Mouse (Mus musculus): ENCODE results near the gene Tbc1d8b. TPM values are rescaled to one million over a fixed set of nuclear protein-coding genes. Genes with fewer than 3 reads are reported as not detected.

The Tbc1d8b gene
- total RNA-seq (2023) = 4.7 and 4.8 TPM in 2 replicates

DNA sequence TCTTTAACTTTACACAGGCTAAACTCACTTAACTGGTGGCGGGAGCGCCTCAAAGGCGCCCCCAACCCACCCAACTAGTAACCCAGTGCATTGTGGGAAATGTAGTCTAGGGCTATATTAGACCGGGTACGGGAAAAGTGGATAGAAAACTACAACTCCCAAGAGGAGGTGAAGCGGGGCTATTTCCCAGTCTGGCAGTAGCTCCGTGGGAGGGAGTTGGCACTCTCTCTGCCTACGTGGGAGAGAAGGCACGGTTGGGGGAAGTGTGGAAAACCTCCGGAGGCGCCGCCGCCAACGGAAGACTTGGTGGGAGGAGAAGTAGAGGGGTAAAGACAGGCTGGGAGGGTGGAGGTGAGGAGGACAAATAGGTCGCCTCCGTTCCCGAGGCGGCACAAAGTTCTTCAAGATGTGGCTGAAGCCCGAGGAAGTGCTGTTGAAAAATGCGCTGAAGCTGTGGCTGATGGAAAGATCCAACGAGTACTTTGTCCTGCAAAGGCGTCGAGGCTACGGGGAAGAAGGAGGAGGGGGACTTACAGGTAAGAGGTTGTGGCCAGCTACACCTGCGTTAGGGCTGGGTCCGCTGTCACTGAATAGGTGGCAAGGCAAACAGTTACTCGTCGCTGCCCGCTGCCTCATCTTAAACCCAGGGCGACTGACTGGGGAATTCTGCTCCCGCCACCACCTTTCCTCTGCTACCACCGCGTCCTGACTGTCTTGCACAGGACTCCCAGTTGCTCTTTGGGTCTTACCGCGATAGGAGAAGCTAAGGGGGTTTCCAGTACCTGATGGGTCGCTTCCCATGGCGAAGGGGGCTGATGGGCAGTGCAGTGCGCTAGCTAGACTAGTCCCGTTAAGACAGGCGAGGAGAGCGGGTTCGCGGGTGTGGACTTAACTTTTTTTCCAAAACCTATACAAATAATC lies at the start of gene Tbc1d8b:
Tbc1d8b (plus strand) TSS at position 222 of the 921 bp plus-strand sequence.

DNA sequence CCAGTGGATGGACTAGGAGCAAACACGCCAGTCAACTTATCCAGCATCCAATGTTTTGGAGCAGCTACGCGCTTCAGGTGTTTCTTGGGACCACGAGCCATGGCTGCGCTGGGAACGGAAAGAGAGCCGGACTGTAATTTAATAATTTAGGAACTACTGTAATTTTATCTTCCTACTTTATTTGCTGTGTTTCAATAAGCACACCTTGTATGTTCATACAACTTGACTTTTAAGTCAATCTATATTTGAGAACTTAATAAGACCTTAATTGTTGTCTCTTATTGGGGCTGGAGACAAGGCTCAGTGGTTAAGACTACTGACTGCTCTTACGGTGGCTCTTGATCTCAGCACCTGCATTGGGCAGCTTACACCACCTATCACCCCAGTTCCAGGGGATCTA lies 29.6 kb downstream of the Tbc1d8b start, which contains the start of gene Gm15013:
Gm15013 (minus strand) TSS at position 101 of the 400 bp plus-strand sequence.

DNA sequence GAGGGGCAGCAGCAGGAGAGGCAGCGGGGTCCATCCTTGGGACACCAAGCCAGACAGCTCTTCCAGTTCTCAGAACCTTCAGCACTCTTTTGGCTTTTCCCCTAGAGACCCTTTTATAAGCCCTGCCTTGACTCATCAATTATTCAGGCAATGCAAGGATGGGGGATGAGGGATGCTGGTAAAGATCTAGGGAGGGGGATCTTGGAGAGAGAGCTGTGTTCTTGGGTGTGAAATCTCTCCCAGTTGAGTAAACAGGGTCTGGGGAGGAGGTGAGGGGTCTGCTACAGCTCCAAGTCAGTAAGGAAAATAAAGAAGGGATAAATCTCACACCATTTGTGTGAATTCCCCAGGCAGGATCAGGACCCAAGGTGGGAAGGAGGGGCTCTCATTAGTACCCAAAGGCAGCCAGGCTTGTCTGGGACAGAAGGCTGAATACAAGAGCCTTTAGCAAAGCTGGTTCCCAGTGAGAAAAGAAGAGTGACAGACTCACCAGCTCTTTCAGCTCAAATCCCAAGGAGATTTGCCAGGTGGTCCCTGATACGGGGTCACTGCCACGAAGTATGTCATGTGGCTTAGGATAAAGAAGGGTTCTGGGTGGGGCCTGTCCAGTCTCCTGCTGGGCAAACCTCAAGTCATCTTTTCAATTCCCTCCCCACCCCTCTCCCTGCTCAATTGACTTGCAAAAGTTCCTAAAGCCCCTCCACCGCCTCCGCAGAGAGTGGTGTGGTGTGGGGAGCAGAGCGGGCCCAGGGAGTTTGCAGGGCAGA lies 97.7 kb downstream of the Tbc1d8b start, which contains the start of gene Ripply1:
Ripply1 (minus strand) TSS at position 76 of the 767 bp plus-strand sequence.

DNA sequence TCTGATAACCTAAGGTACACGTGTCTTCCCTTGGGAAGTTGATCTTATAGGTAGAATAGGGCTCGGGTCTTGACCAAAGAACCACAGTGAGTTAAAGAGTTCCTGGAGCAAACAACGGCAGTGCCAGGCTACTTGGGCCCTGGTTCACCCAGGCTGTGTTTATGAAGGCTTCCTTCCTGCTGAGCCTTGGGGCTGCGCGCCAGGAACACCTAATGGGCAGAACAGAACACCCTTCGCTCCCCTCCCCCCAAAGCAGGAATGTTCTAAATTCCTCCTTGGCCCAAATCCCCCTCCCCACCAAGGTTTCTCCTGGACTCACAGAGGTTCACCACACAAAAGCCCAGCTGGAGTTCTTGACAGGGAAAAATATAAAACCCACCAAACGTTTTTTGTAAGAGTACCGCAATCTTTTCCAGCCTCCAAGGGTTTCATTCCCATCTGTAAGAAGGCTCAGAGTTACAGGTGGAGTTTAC lies 115.6 kb downstream of the Tbc1d8b start, which contains the start of gene Cldn2:
Cldn2 (plus strand) TSS at position 423 of the 473 bp plus-strand sequence.

Other genes starting within 250 kb of the Tbc1d8b start
- gene D330045A20Rik, start 204.6 kb upstream of the Tbc1d8b start, total RNA-seq (2023) = not detected in 2 replicates
- 1.4 and 1.9 TPM in 2 replicates for gene Rnf128, start 121.7 kb upstream of the Tbc1d8b start, total RNA-seq (2023)
- not detected in 2 replicates for gene Gm15013, start 29.5 kb downstream of the Tbc1d8b start, total RNA-seq (2023)
- not detected in 2 replicates for gene Ripply1, start 97.4 kb downstream of the Tbc1d8b start, total RNA-seq (2023)
- not detected in 2 replicates for gene Cldn2, start 115.8 kb downstream of the Tbc1d8b start, total RNA-seq (2023)
- gene Morc4, start 186.7 kb downstream of the Tbc1d8b start, total RNA-seq (2023) = 0.28 TPM in 1 of 2 replicates, not detected in the other

All from neutrophil, adult 65 days (primary cell).